Mouse (Mus musculus): ENCODE results near the gene Pdpk1.

The Pdpk1 gene

GRCm38 (mm10) chr17:24150824-24151223 is at the start of gene Pdpk1:
TSS of gene Pdpk1 (minus strand) at chr17:24150924.
- Histone ChIP-seq H3K27me3 (ENCODE audit: control insufficient read depth, insufficient read depth, low read length, poor library complexity, severe bottlenecking) (no peaks in the 10 kb centered on the region), H3K36me3 (ENCODE audit: control insufficient read depth, insufficient read depth, low read length, poor library complexity, severe bottlenecking) (0 out of 2 replicates have a peak, but pooled peaks cover 2% of the 10 kb centered on the region)
- DNase-seq (ENCODE audit: low read depth, low spot score), result no peak

- H3K36me3 ChIP-seq (ENCODE audit: control insufficient read depth, insufficient read depth, low read length, poor library complexity, severe bottlenecking), result no peaks in the 10 kb centered on the region
- H3K27me3 ChIP-seq (ENCODE audit: control insufficient read depth, insufficient read depth, low read length, poor library complexity, severe bottlenecking), result no peaks in the 10 kb centered on the region
- DNase-seq (ENCODE audit: low read depth, low spot score), result no peak
Measured at GRCm38 (mm10) chr17:24199741-24200140, 49.0 kb upstream of the Pdpk1 start.

- no peaks in the 10 kb centered on the region for H3K27me3 ChIP-seq (ENCODE audit: control insufficient read depth, insufficient read depth, low read length, poor library complexity, severe bottlenecking)
- no peak for DNase-seq (ENCODE audit: low read depth, low spot score)
- H3K36me3 ChIP-seq (ENCODE audit: control insufficient read depth, insufficient read depth, low read length, poor library complexity, severe bottlenecking), result no peaks in the 10 kb centered on the region
Measured at GRCm38 (mm10) chr17:24199252-24199651, 48.5 kb upstream of the Pdpk1 start.

GRCm38 (mm10) chr17:24197032-24197824 is 46.5 kb upstream of the Pdpk1 start:
- DNase-seq (ENCODE audit: low read depth, low spot score), result no peak
- no peaks in the 10 kb centered on the region for H3K27me3 ChIP-seq (ENCODE audit: control insufficient read depth, insufficient read depth, low read length, poor library complexity, severe bottlenecking)
- no peaks in the 10 kb centered on the region for H3K36me3 ChIP-seq (ENCODE audit: control insufficient read depth, insufficient read depth, low read length, poor library complexity, severe bottlenecking)

GRCm38 (mm10) chr17:24195349-24195748 is 44.6 kb upstream of the Pdpk1 start:
- DNase-seq (ENCODE audit: low read depth, low spot score), result no peak
- no peaks in the 10 kb centered on the region for H3K36me3 ChIP-seq (ENCODE audit: control insufficient read depth, insufficient read depth, low read length, poor library complexity, severe bottlenecking)
- H3K27me3 ChIP-seq (ENCODE audit: control insufficient read depth, insufficient read depth, low read length, poor library complexity, severe bottlenecking), result no peaks in the 10 kb centered on the region

GRCm38 (mm10) chr17:24193769-24194168 is 43.0 kb upstream of the Pdpk1 start:
- no peak for DNase-seq (ENCODE audit: low read depth, low spot score)

GRCm38 (mm10) chr17:24193268-24193667 is 42.5 kb upstream of the Pdpk1 start:
- no peaks in the 10 kb centered on the region for H3K27me3 ChIP-seq (ENCODE audit: control insufficient read depth, insufficient read depth, low read length, poor library complexity, severe bottlenecking)
- no peak for DNase-seq (ENCODE audit: low read depth, low spot score)
- H3K36me3 ChIP-seq (ENCODE audit: control insufficient read depth, insufficient read depth, low read length, poor library complexity, severe bottlenecking), result no peaks in the 10 kb centered on the region

More at GRCm38 (mm10) chr17:24193769-24194168, 43.0 kb upstream of the Pdpk1 start:
- Histone ChIP-seq H3K36me3 (ENCODE audit: control insufficient read depth, insufficient read depth, low read length, poor library complexity, severe bottlenecking) (no peaks in the 10 kb centered on the region), H3K27me3 (ENCODE audit: control insufficient read depth, insufficient read depth, low read length, poor library complexity, severe bottlenecking) (no peaks in the 10 kb centered on the region)

GRCm38 (mm10) chr17:24192848-24193247 is 42.1 kb upstream of the Pdpk1 start:
- no peaks in the 10 kb centered on the region for H3K27me3 ChIP-seq (ENCODE audit: control insufficient read depth, insufficient read depth, low read length, poor library complexity, severe bottlenecking)
- peak; percentile 68 for DNase-seq (ENCODE audit: low read depth, low spot score)

GRCm38 (mm10) chr17:24191481-24191880 is 40.8 kb upstream of the Pdpk1 start:
- Histone ChIP-seq H3K36me3 (ENCODE audit: control insufficient read depth, insufficient read depth, low read length, poor library complexity, severe bottlenecking) (no peaks in the 10 kb centered on the region), H3K27me3 (ENCODE audit: control insufficient read depth, insufficient read depth, low read length, poor library complexity, severe bottlenecking) (no peaks in the 10 kb centered on the region)
- no peak for DNase-seq (ENCODE audit: low read depth, low spot score)

More at GRCm38 (mm10) chr17:24192848-24193247, 42.1 kb upstream of the Pdpk1 start:
- no peaks in the 10 kb centered on the region for H3K36me3 ChIP-seq (ENCODE audit: control insufficient read depth, insufficient read depth, low read length, poor library complexity, severe bottlenecking)

- H3K36me3 ChIP-seq (ENCODE audit: control insufficient read depth, insufficient read depth, low read length, poor library complexity, severe bottlenecking), result no peaks in the 10 kb centered on the region
- no peak for DNase-seq (ENCODE audit: low read depth, low spot score)
- H3K27me3 ChIP-seq (ENCODE audit: control insufficient read depth, insufficient read depth, low read length, poor library complexity, severe bottlenecking), result no peaks in the 10 kb centered on the region
Measured at GRCm38 (mm10) chr17:24190934-24191333, 40.2 kb upstream of the Pdpk1 start.

GRCm38 (mm10) chr17:24174259-24174658 is 23.5 kb upstream of the Pdpk1 start:
- no peaks in the 10 kb centered on the region for H3K36me3 ChIP-seq (ENCODE audit: control insufficient read depth, insufficient read depth, low read length, poor library complexity, severe bottlenecking)
- no peak for DNase-seq (ENCODE audit: low read depth, low spot score)
- no peaks in the 10 kb centered on the region for H3K27me3 ChIP-seq (ENCODE audit: control insufficient read depth, insufficient read depth, low read length, poor library complexity, severe bottlenecking)

GRCm38 (mm10) chr17:24173423-24173822 is 22.7 kb upstream of the Pdpk1 start:
- DNase-seq (ENCODE audit: low read depth, low spot score), result peak; percentile 86
- Histone ChIP-seq H3K36me3 (ENCODE audit: control insufficient read depth, insufficient read depth, low read length, poor library complexity, severe bottlenecking) (no peaks in the 10 kb centered on the region), H3K27me3 (ENCODE audit: control insufficient read depth, insufficient read depth, low read length, poor library complexity, severe bottlenecking) (no peaks in the 10 kb centered on the region)

GRCm38 (mm10) chr17:24171738-24172137 is 21.0 kb upstream of the Pdpk1 start:
- DNase-seq (ENCODE audit: low read depth, low spot score), result no peak
- no peaks in the 10 kb centered on the region for H3K27me3 ChIP-seq (ENCODE audit: control insufficient read depth, insufficient read depth, low read length, poor library complexity, severe bottlenecking)
- H3K36me3 ChIP-seq (ENCODE audit: control insufficient read depth, insufficient read depth, low read length, poor library complexity, severe bottlenecking), result no peaks in the 10 kb centered on the region; the same call in none of the 2 replicates

GRCm38 (mm10) chr17:24170729-24171128 is 20.0 kb upstream of the Pdpk1 start:
- no peak for DNase-seq (ENCODE audit: low read depth, low spot score)
- Histone ChIP-seq H3K27me3 (ENCODE audit: control insufficient read depth, insufficient read depth, low read length, poor library complexity, severe bottlenecking) (no peaks in the 10 kb centered on the region), H3K36me3 (ENCODE audit: control insufficient read depth, insufficient read depth, low read length, poor library complexity, severe bottlenecking) (no peaks in the 10 kb centered on the region; the same call in none of the 2 replicates)

GRCm38 (mm10) chr17:24170125-24170524 is 19.4 kb upstream of the Pdpk1 start:
- no peaks in the 10 kb centered on the region for H3K27me3 ChIP-seq (ENCODE audit: control insufficient read depth, insufficient read depth, low read length, poor library complexity, severe bottlenecking)
- H3K36me3 ChIP-seq (ENCODE audit: control insufficient read depth, insufficient read depth, low read length, poor library complexity, severe bottlenecking), result peaks cover 3% of the 10 kb centered on the region
- DNase-seq (ENCODE audit: low read depth, low spot score), result no peak
